Mouse (Mus musculus) frontal cortex, postnatal 14 days (tissue): ENCODE measurements at regions not wholly inside any gene's neighbourhood (a gene's known extent, or its start where the extent isn't known, plus 50 kb on each side); places are given as distances from the start of the nearest gene placed in this dataset.

Experiments used
- DNase-seq, 2 experiments: peaks; one replicate each; pipeline ENCODE4 v3.0.0; 2022; ENCODE audit warnings: low spot score in 2 of 2

GRCm38 (mm10) chr16:31598409-31598988, 64.7 kb upstream of the Dlg1 start:
- no peak for DNase-seq

DNA sequence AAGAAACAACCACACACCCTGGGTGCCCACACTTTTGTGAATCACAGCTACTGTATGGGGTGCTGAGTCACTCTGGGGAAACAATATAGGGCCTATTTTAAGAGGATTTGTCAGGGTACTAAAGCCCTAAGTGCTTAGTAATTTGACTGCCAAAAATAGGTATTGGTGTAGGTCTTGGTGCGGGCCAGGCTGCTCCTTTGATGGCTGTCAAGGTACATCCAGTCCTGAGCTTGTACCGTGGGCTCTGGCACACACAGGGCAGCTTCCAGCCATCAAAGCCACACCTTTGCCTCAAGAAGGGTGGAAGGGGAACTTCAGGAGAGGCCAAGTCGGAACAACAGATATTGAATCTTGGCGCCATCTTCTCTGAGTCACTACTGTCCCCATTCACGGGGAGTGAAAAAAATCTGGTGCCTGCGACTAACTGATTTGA, 64.2 kb upstream of the Dlg1 start:
- no peak for DNase-seq

DNA sequence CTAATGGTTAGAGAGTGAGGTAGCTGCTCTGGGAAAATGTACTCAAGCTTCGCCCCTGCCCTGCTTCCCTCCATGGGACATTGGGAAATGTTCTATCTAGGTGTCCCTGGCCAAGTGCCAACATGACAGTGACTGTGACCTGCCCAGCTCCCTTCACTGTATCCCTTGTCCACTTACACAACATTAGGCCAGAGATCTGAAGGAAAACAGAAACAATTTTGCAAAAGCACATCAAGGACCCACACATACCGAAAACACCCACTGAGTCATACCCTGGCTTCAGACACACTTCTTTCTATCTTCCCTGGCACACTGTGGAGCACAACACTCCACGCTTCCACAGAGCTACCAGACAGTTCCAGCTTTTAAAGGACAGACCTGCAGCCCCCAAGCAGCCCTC, 62.0 kb upstream of the Dlg1 start:
- no peak for DNase-seq

- no peak for DNase-seq
Measured at GRCm38 (mm10) chr16:31603185-31603584, 60.1 kb upstream of the Dlg1 start.

DNA sequence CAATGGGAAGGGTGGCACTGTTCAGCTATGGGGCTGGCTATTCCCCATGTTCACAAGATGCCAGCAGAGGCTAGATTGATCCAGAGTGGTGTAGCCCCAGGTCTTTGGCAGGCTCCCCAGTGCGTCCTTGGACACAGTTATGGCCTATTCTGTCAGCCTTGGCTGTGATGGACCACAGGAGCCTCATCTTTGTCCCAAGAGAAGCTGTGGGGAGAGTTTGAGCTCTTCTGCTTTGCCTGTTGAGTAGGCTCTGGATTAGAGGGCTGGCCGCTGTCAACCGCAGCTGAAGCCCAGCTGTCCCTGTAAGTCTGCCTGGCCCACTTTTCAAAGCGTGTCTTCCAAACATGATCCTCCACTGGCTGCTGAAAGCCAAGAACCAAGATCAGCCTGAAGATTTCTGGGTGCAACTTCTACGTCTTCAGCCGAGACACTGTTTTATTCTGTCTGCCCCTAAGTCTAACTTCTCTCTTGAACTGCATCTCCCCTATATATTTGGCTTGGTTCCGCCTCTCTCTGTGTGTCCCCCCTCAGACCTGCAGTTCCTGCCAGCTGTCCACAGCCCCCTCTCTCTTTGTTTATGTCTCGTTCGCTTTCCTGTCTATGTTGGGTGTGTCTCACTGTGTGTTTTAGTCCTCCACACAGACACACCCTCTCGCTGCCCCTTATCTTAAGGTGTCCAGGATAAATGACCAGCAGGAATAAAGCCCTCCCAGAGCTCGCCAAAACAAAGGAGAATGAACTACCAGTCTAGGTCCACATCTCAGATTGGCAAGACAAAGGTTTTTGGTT, 56.7 kb upstream of the Dlg1 start:
- no peak for DNase-seq

DNA sequence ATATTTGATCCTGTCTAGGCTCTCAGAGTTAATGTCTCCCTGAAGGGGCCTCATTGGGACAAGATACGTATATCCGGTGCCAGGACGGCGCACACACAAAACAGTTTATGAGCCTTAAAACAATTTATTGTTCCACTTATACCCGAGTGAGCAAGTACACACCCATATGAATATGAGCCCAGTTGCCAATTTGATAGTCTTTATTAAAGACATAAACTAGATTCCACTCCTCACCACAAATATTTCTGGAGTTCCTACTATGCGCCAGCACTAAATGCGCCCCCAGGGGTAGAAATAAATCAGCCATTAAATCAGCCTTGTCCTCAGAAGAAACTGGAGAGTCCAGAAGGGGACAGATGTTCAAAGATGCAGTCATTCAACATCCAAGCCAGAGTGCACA, 54.3 kb upstream of the Dlg1 start:
- no peak for DNase-seq

GRCm38 (mm10) chr16:31609394-31610172, 53.7 kb upstream of the Dlg1 start:
- DNase-seq, result no peak
